Mouse (Mus musculus): ENCODE results near the gene Anxa2. TPM values are rescaled to one million over a fixed set of nuclear protein-coding genes. Genes with fewer than 3 reads are reported as not detected.

Anxa2 gene
- total and polyA plus RNA-seq, 3 experiments = 0.13 to 0.26 TPM; not detected in 1

DNA sequence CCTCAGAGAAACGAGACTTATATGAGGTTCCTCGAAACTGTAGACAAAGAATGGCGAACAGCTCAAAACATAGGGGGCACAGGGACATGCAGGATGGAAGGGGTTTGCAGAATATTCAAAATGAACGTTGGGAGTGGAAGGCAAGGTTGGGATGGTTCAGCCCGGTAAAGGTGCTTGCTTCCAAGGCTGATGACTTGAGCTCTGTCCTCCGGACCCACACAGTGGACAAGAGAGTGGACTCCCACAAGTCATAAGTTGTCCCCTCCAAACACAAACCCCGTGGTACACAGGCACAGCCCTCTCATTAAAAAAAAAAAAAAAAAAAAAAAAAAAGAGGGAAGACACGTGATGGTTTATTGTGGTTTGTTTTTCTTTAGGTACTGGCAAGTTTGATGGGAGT, 54.6 kb downstream of the Anxa2 start:
- no peaks in the 10 kb centered on the region for H3K9me3 ChIP-seq (replicated peaks; ENCODE audit: low read length)
- H3K27ac ChIP-seq (ENCODE audit: insufficient read depth, low read depth) = no peak overlapping the region
- no peaks in the 10 kb centered on the region for H3K27me3 ChIP-seq (replicated peaks)
- TF ChIP-seq JUN (IDR thresholded peaks at IDR 0.05; ENCODE audit: insufficient read depth, low read depth, low read length) (no peak), ZC3H11A (IDR thresholded peaks at IDR 0.05; ENCODE audit: low read depth, low read length) (no peak), SIN3A (IDR thresholded peaks at IDR 0.05; ENCODE audit: low read length) (no peak), UBTF (IDR thresholded peaks at IDR 0.05; ENCODE audit: low read depth, low read length) (no peak), ZKSCAN1 (IDR thresholded peaks at IDR 0.05; ENCODE audit: borderline replicate concordance, low read depth, low read length) (no peak), EP300 (IDR thresholded peaks at IDR 0.05; ENCODE audit: low read length) (no peak), CHD2 (IDR thresholded peaks at IDR 0.05; ENCODE audit: low read length) (no peak), ETS1 (conservative IDR thresholded peaks at IDR 0.05; ENCODE audit: low read depth, low read length) (no peak), JUND (conservative IDR thresholded peaks at IDR 0.05; ENCODE audit: low read depth, low read length) (no peak), MYC (IDR thresholded peaks at IDR 0.05; ENCODE audit: low read depth, low read length) (no peak), IRF4 (IDR thresholded peaks at IDR 0.05; ENCODE audit: low read depth, low read length) (no peak), ZMIZ1 (IDR thresholded peaks at IDR 0.05; ENCODE audit: low read depth, low read length) (no peak), HCFC1 (IDR thresholded peaks at IDR 0.05; ENCODE audit: low read depth, low read length) (no peak), MAFK (IDR thresholded peaks at IDR 0.05; ENCODE audit: insufficient replicate concordance, low read length) (no peak), RAD21 (IDR thresholded peaks at IDR 0.05; ENCODE audit: low read depth, low read length) (no peak), POLR2AphosphoS2 (IDR thresholded peaks at IDR 0.05; ENCODE audit: low read depth, low read length) (no peak), RCOR1 (conservative IDR thresholded peaks at IDR 0.05; ENCODE audit: low read depth, low read length) (no peak), MEF2A (IDR thresholded peaks at IDR 0.05; ENCODE audit: borderline replicate concordance, low read depth, low read length) (no peak), GABPA (IDR thresholded peaks at IDR 0.05; ENCODE audit: insufficient replicate concordance, low read depth, low read length) (no peak)
- no peak for DNase-seq (ENCODE audit: extremely low read depth)
- in situ Hi-C loops (cut with MboI; ENCODE audit: low pct_ligation_motif_present, low pct_unique_long_range_greater_than_20kb, low sequenced_read_pairs) (loop anchor here (10.0 kb wide), 1 partner anchor 427 kb away; no protein-coding TSS in a partner anchor), dilution Hi-C loops (cut with MboI; ENCODE audit: extremely low pct_ligation_motif_present, extremely low pct_unique_long_range_greater_than_20kb, low sequenced_read_pairs) (no loop called here)
- no peaks in the 10 kb centered on the region for H3K36me3 ChIP-seq (replicated peaks in 1 of 2; ENCODE audit: control insufficient read depth in 1 of 2, insufficient read depth in 1 of 2, low read length in 1 of 2)
- H3K4me2 ChIP-seq (ENCODE audit: insufficient read depth, low read depth, poor library complexity, severe bottlenecking) = no peak overlapping the region
- no peak overlapping the region for H3K9ac ChIP-seq (ENCODE audit: insufficient read depth, low read depth)
- no peak overlapping the region for H3K4me3 ChIP-seq (replicated peaks in 1 of 3; ENCODE audit: low read depth in 2 of 3, low read length in 2 of 3, poor library complexity in 1 of 3)
- H3K79me2 ChIP-seq (replicated peaks; ENCODE audit: control insufficient read depth, extremely low read depth, insufficient read depth, poor library complexity, severe bottlenecking) = no peaks in the 10 kb centered on the region
- H3K4me1 ChIP-seq (ENCODE audit: control insufficient read depth in 1 of 2, insufficient read depth in 2 of 2) = no peaks in the 10 kb centered on the region

DNA sequence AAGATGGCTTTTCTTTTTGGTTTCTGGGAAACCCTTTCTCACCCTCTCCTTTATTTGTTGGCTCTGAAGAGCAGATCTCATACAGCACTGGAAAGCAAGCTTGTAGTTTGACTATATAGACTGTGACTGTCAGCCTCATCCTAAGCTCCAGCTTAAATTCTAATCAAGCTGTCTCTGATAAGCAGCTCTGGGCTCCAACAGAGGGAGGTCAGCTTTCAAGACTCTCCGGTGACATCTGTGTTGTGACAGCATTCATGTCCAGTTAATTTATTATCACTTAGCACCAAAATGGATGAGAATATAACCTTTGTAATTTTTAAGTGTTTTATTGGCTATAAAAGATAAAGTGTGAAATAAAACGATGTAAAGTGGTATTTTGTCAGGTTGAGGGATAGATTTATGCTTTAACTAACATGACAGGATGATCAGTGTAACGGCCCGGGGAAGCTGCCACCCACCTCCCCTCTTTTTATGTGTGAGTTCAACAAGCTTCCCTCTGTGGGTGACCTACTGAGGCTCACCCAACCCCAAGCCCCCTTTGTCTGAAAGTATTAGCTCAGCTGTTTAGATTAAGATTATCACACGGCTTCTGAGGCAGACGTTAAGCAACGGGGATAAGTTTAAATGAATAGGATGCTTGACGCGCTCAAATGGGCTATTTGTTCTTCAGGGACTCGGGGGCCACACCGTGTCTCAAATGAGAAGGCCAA, 58.6 kb downstream of the Anxa2 start:
- DNase-seq (ENCODE audit: extremely low read depth) = no peak
- Histone ChIP-seq H3K4me2 (ENCODE audit: insufficient read depth, low read depth, poor library complexity, severe bottlenecking) (no peak overlapping the region), H3K9ac (ENCODE audit: insufficient read depth, low read depth) (no peak overlapping the region), H3K79me2 (replicated peaks; ENCODE audit: control insufficient read depth, extremely low read depth, insufficient read depth, poor library complexity, severe bottlenecking) (no peaks in the 10 kb centered on the region), H3K4me3 (replicated peaks in 1 of 3; ENCODE audit: low read depth in 2 of 3, low read length in 2 of 3, poor library complexity in 1 of 3) (no peak overlapping the region), H3K27me3 (replicated peaks) (no peaks in the 10 kb centered on the region), H3K36me3 (replicated peaks in 1 of 2; ENCODE audit: control insufficient read depth in 1 of 2, insufficient read depth in 1 of 2, low read length in 1 of 2) (no peaks in the 10 kb centered on the region), H3K4me1 (ENCODE audit: control insufficient read depth in 1 of 2, insufficient read depth in 2 of 2) (no peaks in the 10 kb centered on the region), H3K9me3 (replicated peaks; ENCODE audit: low read length) (no peaks in the 10 kb centered on the region), H3K27ac (ENCODE audit: insufficient read depth, low read depth) (no peak overlapping the region)
- TF ChIP-seq MXI1 (IDR thresholded peaks at IDR 0.05; ENCODE audit: low read depth, low read length) (no peak), CHD2 (IDR thresholded peaks at IDR 0.05; ENCODE audit: low read length) (no peak), ELF1 (IDR thresholded peaks at IDR 0.05; ENCODE audit: low read depth, low read length) (no peak), USF2 (conservative IDR thresholded peaks at IDR 0.05; ENCODE audit: low read depth, low read length) (no peak), IRF4 (IDR thresholded peaks at IDR 0.05; ENCODE audit: low read depth, low read length) (no peak), GABPA (IDR thresholded peaks at IDR 0.05; ENCODE audit: insufficient replicate concordance, low read depth, low read length) (no peak), MAFK (IDR thresholded peaks at IDR 0.05; ENCODE audit: insufficient replicate concordance, low read length) (no peak)
- dilution Hi-C loops (cut with MboI; ENCODE audit: extremely low pct_ligation_motif_present, extremely low pct_unique_long_range_greater_than_20kb, low sequenced_read_pairs) (no loop called here), in situ Hi-C loops (cut with MboI; ENCODE audit: low pct_ligation_motif_present, low pct_unique_long_range_greater_than_20kb, low sequenced_read_pairs) (no loop called here)

Data from CH12.LX (cell line).